Mouse (Mus musculus): ENCODE measurements around the gene Cdc37. TPM values are rescaled to one million over a fixed set of nuclear protein-coding genes. Genes with fewer than 3 reads are reported as not detected.

Cdc37 gene
- total RNA-seq, 1 experiment from 2014 or later, result 347 TPM

DNA sequence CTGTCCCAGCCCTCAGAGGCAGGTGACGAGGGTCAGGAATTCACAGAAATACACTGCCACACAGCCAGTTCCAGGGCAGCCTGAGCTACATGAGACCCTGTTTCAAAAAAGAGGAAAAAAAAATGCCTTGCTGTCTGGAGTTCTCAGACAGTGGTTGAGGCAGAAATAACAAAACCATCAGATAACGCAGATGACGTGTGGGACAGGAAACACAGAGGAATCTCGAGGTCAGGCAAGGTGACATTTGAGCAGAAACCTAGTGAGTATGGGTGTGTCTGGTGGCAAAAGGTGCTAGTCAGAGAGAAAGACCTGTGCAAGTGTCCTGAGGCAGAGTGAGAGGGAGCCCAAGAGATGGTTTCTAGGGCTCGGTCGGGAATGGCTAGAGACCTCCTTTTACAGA, 22.6 kb upstream of the Cdc37 start:
- ATAC-seq (replicated peaks in 1 of 2; ENCODE audit: insufficient read depth in 1 of 2, low FRiP score in 2 of 2, low TSS enrichment in 1 of 2, low read depth in 1 of 2, poor library complexity in 2 of 2, severe bottlenecking in 2 of 2), result no peak

DNA sequence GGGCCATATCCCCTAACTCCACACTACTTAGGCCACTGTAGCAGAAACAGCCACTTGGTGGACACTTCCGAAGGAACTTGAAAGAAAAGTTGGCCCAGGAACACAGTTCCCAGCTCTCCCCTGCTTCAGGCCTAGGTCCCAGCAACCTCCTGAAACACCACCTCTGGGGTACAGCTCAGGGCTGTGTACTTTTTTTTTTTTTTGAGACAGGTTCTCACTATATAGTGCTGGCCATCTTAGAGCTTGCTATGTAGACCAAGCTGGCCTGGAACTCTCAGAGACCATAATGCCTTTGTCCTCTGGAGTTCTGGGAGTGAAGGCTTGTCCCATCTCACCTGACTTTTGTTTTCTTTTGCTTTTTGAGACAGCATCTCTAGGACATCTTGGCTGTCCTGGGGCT, 19.4 kb upstream of the Cdc37 start:
- no peak for ATAC-seq (replicated peaks in 1 of 2; ENCODE audit: insufficient read depth in 1 of 2, low FRiP score in 2 of 2, low TSS enrichment in 1 of 2, low read depth in 1 of 2, poor library complexity in 2 of 2, severe bottlenecking in 2 of 2)

GRCm38 (mm10) chr9:21168161-21169123, 18.7 kb upstream of the Cdc37 start:
- peak; percentile 51 to 63 for ATAC-seq (replicated peaks in 1 of 2; ENCODE audit: insufficient read depth in 1 of 2, low FRiP score in 2 of 2, low TSS enrichment in 1 of 2, low read depth in 1 of 2, poor library complexity in 2 of 2, severe bottlenecking in 2 of 2)

DNA sequence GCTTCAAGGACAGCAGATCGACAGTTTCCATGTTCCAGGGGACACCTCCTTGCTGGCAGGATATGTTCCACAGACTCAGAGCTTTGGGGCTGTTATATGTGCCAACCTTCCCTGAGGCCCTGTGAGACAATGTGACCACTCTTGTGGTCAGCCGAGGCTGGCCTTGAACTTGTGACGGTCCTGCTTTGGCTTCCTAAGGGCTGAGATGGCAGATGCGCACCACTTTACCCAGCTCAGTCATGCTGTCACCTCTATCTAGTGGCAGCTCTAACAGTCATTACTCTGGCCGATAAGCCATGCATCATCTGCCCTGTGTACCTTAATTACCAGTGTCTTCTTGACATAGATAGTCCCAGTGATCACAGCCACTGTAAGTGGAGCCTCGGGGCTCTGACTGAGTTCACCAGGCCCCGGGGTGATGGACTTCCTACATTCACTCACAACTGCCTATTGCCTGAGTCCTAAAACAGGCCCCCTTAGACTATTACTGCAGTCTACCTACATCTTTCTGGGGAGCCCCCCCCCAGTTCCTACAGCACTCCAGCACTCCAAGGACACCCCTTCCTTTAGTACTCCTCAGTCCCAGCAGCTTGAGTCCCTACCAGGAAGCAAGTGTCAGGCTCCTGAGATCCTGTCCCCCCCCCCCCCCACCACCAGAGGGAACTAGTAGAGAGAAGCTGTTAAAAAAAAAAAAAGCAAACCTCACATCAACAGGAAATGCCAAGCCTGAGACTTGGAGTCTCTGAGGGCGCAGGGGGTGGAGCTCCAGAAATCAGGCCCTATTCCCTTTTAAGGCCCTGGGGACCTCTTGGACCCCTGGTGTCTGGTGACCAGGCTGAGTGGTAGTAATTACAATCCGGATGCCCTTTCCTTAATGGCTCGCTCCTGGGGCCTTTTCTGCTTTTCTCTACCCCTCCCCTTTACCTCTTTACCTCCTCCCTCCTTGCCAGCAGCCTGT, 17.6 kb upstream of the Cdc37 start:
- no peak for ATAC-seq (replicated peaks in 1 of 2; ENCODE audit: insufficient read depth in 1 of 2, low FRiP score in 2 of 2, low TSS enrichment in 1 of 2, low read depth in 1 of 2, poor library complexity in 2 of 2, severe bottlenecking in 2 of 2)

- no peak for ATAC-seq (replicated peaks in 1 of 2; ENCODE audit: insufficient read depth in 1 of 2, low FRiP score in 2 of 2, low TSS enrichment in 1 of 2, low read depth in 1 of 2, poor library complexity in 2 of 2, severe bottlenecking in 2 of 2)
Observed at GRCm38 (mm10) chr9:21166516-21166915, 16.7 kb upstream of the Cdc37 start.

- no peak for ATAC-seq (replicated peaks in 1 of 2; ENCODE audit: insufficient read depth in 1 of 2, low FRiP score in 2 of 2, low TSS enrichment in 1 of 2, low read depth in 1 of 2, poor library complexity in 2 of 2, severe bottlenecking in 2 of 2)
Observed at GRCm38 (mm10) chr9:21165952-21166451, 16.2 kb upstream of the Cdc37 start.

- 0 out of 4 replicates have a peak, but pooled peaks of 1 of the 2 experiments have one; percentile 3 for ATAC-seq (replicated peaks in 1 of 2; ENCODE audit: insufficient read depth in 1 of 2, low FRiP score in 2 of 2, low TSS enrichment in 1 of 2, low read depth in 1 of 2, poor library complexity in 2 of 2, severe bottlenecking in 2 of 2)
Observed at GRCm38 (mm10) chr9:21165041-21165951, 15.5 kb upstream of the Cdc37 start, which contains the start of gene Pde4a. TSS of gene Pde4a (plus strand) at chr9:21165714.

- no peak for ATAC-seq (replicated peaks in 1 of 2; ENCODE audit: insufficient read depth in 1 of 2, low FRiP score in 2 of 2, low TSS enrichment in 1 of 2, low read depth in 1 of 2, poor library complexity in 2 of 2, severe bottlenecking in 2 of 2)
Observed at GRCm38 (mm10) chr9:21164072-21164471, 14.3 kb upstream of the Cdc37 start.

- ATAC-seq (replicated peaks in 1 of 2; ENCODE audit: insufficient read depth in 1 of 2, low FRiP score in 2 of 2, low TSS enrichment in 1 of 2, low read depth in 1 of 2, poor library complexity in 2 of 2, severe bottlenecking in 2 of 2), result no peak
Observed at GRCm38 (mm10) chr9:21163086-21164050, 13.6 kb upstream of the Cdc37 start.

- peak; percentile 85 to 92 for ATAC-seq (replicated peaks in 1 of 2; ENCODE audit: insufficient read depth in 1 of 2, low FRiP score in 2 of 2, low TSS enrichment in 1 of 2, low read depth in 1 of 2, poor library complexity in 2 of 2, severe bottlenecking in 2 of 2)
Observed at GRCm38 (mm10) chr9:21161209-21161909, 11.6 kb upstream of the Cdc37 start.

DNA sequence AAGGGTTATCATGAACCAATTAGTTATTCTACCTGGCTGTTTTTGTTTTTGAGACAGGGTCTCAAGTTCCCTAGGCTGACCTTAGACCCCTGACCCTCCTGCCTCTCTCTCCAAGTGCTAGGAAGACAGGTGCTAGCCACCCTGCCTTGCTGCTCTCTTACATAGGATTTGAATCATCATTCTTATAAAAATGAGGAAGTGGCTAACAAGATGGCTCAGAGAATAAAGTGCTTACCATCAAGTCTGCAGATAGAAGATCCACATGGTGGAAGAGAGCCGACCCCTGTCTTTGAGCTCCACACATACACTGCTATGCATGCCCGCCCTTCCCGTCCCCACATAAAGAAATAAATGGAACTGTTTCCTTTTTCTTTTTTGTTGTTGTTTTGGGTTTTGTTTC, 5.0 kb upstream of the Cdc37 start:
- no peak for ATAC-seq (replicated peaks in 1 of 2; ENCODE audit: insufficient read depth in 1 of 2, low FRiP score in 2 of 2, low TSS enrichment in 1 of 2, low read depth in 1 of 2, poor library complexity in 2 of 2, severe bottlenecking in 2 of 2)

DNA sequence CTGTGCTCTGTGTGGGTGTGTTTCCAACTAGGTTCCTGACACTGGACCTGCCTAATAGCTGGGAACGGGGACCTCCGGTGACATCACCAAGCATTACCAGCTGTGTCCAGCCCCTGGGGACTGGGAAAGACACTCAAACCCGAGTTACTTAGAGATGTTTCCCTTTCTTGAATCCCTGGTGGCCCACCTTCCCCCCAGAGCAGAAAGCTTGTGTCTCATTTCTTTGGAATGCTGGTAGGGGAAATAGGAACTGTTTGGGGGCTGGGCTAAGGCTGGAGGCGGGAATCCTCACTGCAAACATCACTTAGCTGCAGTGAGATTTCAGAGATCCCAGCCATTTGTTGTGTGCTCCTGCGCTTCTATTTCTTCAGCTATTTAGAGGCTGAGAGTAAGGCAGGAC, 4.1 kb upstream of the Cdc37 start:
- no peak for ATAC-seq (replicated peaks in 1 of 2; ENCODE audit: insufficient read depth in 1 of 2, low FRiP score in 2 of 2, low TSS enrichment in 1 of 2, low read depth in 1 of 2, poor library complexity in 2 of 2, severe bottlenecking in 2 of 2)

DNA sequence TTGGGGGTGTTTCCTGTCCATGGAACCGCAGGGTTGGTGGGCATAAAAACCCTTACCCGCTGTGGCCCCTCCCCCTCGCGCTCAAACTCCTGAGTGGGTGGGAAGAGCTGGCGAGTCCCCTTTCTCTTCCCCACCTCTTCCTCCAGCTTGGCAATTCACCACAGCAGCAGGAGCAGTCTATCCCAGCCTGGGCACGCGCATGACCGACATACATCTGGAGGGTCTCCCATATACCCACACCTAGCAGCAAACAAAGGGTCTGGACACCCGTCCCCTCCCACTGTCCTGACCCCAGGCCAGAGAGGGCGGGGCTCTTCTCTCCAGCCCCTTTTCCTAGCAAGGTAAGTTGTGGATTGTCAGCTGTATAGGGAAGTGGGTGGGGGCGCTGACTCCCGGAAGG, 3.5 kb upstream of the Cdc37 start:
- no peak for ATAC-seq (replicated peaks in 1 of 2; ENCODE audit: insufficient read depth in 1 of 2, low FRiP score in 2 of 2, low TSS enrichment in 1 of 2, low read depth in 1 of 2, poor library complexity in 2 of 2, severe bottlenecking in 2 of 2)

- ATAC-seq (replicated peaks in 1 of 2; ENCODE audit: insufficient read depth in 1 of 2, low FRiP score in 2 of 2, low TSS enrichment in 1 of 2, low read depth in 1 of 2, poor library complexity in 2 of 2, severe bottlenecking in 2 of 2), result peak; percentile 44 to 59
Observed at GRCm38 (mm10) chr9:21152715-21153114, 2.9 kb upstream of the Cdc37 start.

- no peak for ATAC-seq (replicated peaks in 1 of 2; ENCODE audit: insufficient read depth in 1 of 2, low FRiP score in 2 of 2, low TSS enrichment in 1 of 2, low read depth in 1 of 2, poor library complexity in 2 of 2, severe bottlenecking in 2 of 2)
Observed at GRCm38 (mm10) chr9:21149077-21149653, 617 bp downstream of the Cdc37 start.
